Mouse (Mus musculus) urinary bladder, postnatal 36 days (tissue): ENCODE measurements at regions not wholly inside any gene's neighbourhood (a gene's known extent, or its start where the extent isn't known, plus 50 kb on each side); places are given as distances from the start of the nearest gene placed in this dataset.
A peak's percentile ranks its signal among the peaks of the same experiment; 100 is the strongest.

Experiments
- DNase-seq, 2 experiments: peaks; one replicate each; pipeline ENCODE4 v3.0.0; 2022; ENCODE audit warnings: low spot score in 2 of 2, mixed read lengths in 1 of 2

GRCm38 (mm10) chr13:72938156-72938874 is 309.7 kb downstream of the Irx2 start:
- no peak for DNase-seq

GRCm38 (mm10) chr13:72947374-72948165 is 312.7 kb upstream of the Irx4 start:
- DNase-seq, result no peak

GRCm38 (mm10) chr13:72958616-72959518 is 301.4 kb upstream of the Irx4 start:
- DNase-seq, result no peak

GRCm38 (mm10) chr13:72961291-72961690 is 299.0 kb upstream of the Irx4 start:
- no peak for DNase-seq

GRCm38 (mm10) chr13:72972165-72972564 is 288.1 kb upstream of the Irx4 start:
- DNase-seq, result no peak

- no peak for DNase-seq
These were observed 287.4 kb upstream of the Irx4 start for GRCm38 (mm10) chr13:72972894-72973293.

GRCm38 (mm10) chr13:72977213-72977612 is 283.1 kb upstream of the Irx4 start:
- DNase-seq, result no peak

- DNase-seq, result no peak
These were observed 282.3 kb upstream of the Irx4 start for GRCm38 (mm10) chr13:72977971-72978370.

- no peak for DNase-seq
These were observed 281.3 kb upstream of the Irx4 start for GRCm38 (mm10) chr13:72978966-72979365.

GRCm38 (mm10) chr13:72992589-72993409 is 267.5 kb upstream of the Irx4 start:
- DNase-seq, result no peak

GRCm38 (mm10) chr13:72993410-72993858 is 266.8 kb upstream of the Irx4 start:
- DNase-seq, result no peak

GRCm38 (mm10) chr13:72994538-72994937 is 265.7 kb upstream of the Irx4 start:
- DNase-seq, result no peak

- no peak for DNase-seq
These were observed 251.3 kb upstream of the Irx4 start for GRCm38 (mm10) chr13:73008856-73009546.

GRCm38 (mm10) chr13:73009547-73010475 is 250.5 kb upstream of the Irx4 start:
- DNase-seq, result no peak

- no peak for DNase-seq
These were observed 241.1 kb upstream of the Irx4 start for GRCm38 (mm10) chr13:73019181-73019580.

- no peak for DNase-seq
These were observed 229.1 kb upstream of the Irx4 start for GRCm38 (mm10) chr13:73031217-73031616.

- peak; percentile 14 to 42 for DNase-seq
These were observed 227.2 kb upstream of the Irx4 start for GRCm38 (mm10) chr13:73033055-73033454.

- no peak for DNase-seq
These were observed 226.0 kb upstream of the Irx4 start for GRCm38 (mm10) chr13:73034065-73034831.

- DNase-seq, result no peak
These were observed 225.4 kb upstream of the Irx4 start for GRCm38 (mm10) chr13:73034886-73035285.
